Mouse (Mus musculus) megakaryocyte, embryonic 14.5 days (primary cell): ENCODE results near the gene Ptprm.

ENCODE experiments used
- FLI1 ChIP-seq: IDR thresholded peaks from 2 replicates; pipeline ENCODE4 v1.6.1; 2012; ENCODE audit warnings: low read length, inconsistent platforms, mixed read lengths
- GATA1 ChIP-seq: IDR thresholded peaks from 3 replicates; pipeline ENCODE4 v1.6.1; 2012; ENCODE audit warnings: mixed read lengths, low read length, inconsistent platforms, borderline replicate concordance

DNA sequence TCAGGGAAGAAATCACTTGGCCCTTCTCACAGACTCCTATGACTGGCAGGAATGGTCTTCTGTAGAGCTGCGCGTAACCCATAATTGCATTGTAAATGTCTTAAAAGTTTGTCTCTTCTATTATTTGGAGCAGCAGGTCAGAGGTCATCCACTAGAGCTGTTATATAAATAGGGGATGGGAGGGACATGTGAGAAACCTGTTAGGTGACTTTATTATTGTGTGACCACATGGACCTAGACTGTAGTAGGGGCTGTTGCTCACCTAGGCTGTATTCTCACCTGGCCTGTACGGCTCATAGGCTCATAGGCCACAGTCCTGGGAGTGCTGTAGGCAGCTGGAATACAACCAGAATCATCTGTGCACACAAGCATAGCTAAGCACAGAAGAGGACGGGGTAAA lies 645.5 kb downstream of the Ptprm start:
- no peak for TF ChIP-seq GATA1
- TF ChIP-seq FLI1, result no peak
